Mouse (Mus musculus): ENCODE measurements around the gene Ptpa.

DNA sequence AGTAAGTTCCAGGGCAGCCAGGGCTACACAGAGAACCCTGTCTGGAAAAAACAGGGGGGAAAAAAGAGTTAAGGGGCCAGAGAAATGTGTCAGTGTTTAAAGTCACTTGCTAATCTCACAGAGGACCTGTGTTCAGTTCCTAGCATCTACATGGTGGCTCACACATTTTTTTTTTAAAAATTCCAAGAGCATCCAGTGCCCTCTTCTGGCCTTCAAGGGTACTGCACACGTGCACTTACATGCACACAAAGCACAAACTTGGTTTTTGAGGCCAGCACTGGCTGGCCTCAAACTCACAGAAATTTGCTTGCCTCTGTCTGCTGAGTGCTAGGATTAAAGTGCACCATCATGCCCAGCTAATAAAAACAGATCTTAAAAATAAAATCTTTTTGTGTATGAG lies 34.7 kb downstream of the Ptpa start:
- no peak for TF ChIP-seq POLR2A (IDR thresholded peaks at IDR 0.05; ENCODE audit: insufficient read depth, low read length)
- peak; percentile 4 for TF ChIP-seq CTCF (IDR thresholded peaks at IDR 0.05; ENCODE audit: low read depth, low read length)
- TF ChIP-seq EP300 (IDR thresholded peaks at IDR 0.05; ENCODE audit: insufficient read depth, low read depth, low read length) = no peak

Data from ES-Bruce4 (cell line).